Mouse (Mus musculus) liver, embryonic 11.5 days (tissue): ENCODE measurements at regions not wholly inside any gene's neighbourhood (a gene's known extent, or its start where the extent isn't known, plus 50 kb on each side); places are given as distances from the start of the nearest gene placed in this dataset.
"Not testable (repeated sequence)": the region's sequence is repeated elsewhere in the genome, so short reads cannot be mapped to it uniquely, and the experiment has no call there.

ENCODE experiments used
- ATAC-seq: fragments of 200-750 bp; cut with Nextera tagmentation; replicated peaks from 2 replicates; pipeline ENCODE4 v1.8.0; 2017; ENCODE audit warnings: moderate number of reproducible peaks, mild to moderate bottlenecking, moderate TSS enrichment, moderate library complexity; ENCODE audit not compliant: low FRiP score
- DNase-seq: peaks from one replicate; pipeline ENCODE4 v3.0.0-alpha.2; 2017; ENCODE audit warnings: low spot score
- H3K27ac ChIP-seq: fragments of 300-500 bp; sonication (generic); 2 replicates; pipeline ENCODE4 v1.5.1; 2014; ENCODE audit warnings: mild to moderate bottlenecking, low read depth, low read length, control low read depth
- H3K27me3 ChIP-seq: fragments of 300-500 bp; sonication (generic); replicated peaks from 2 replicates; pipeline ENCODE4 v1.6.1; 2014; ENCODE audit warnings: low read length, mixed read lengths; ENCODE audit not compliant: control insufficient read depth, insufficient read depth
- H3K36me3 ChIP-seq: fragments of 300-500 bp; sonication (generic); 2 replicates; pipeline ENCODE4 v1.6.1; 2014; ENCODE audit warnings: mild to moderate bottlenecking, low read length, moderate library complexity, mixed read lengths; ENCODE audit not compliant: control insufficient read depth, insufficient read depth
- H3K4me1 ChIP-seq: fragments of 300-500 bp; sonication (generic); replicated peaks from 2 replicates; pipeline ENCODE4 v1.6.1; 2014; ENCODE audit warnings: low read length, mixed read lengths; ENCODE audit not compliant: control insufficient read depth, insufficient read depth
- H3K4me2 ChIP-seq: fragments of 300-500 bp; sonication (generic); 2 replicates; pipeline ENCODE4 v1.6.1; 2014; ENCODE audit warnings: mild to moderate bottlenecking, control low read depth, moderate library complexity
- H3K4me3 ChIP-seq: fragments of 300-500 bp; sonication (generic); 2 replicates; pipeline ENCODE4 v1.5.1; 2014; ENCODE audit warnings: low read depth, low read length, control low read depth
- H3K9ac ChIP-seq: fragments of 300-500 bp; sonication (generic); 2 replicates; pipeline ENCODE4 v1.6.1; 2014; ENCODE audit warnings: low read depth, low read length, control low read depth
- H3K9me3 ChIP-seq: fragments of 300-500 bp; sonication (generic); 2 replicates; pipeline ENCODE4 v1.6.1; 2016; ENCODE audit warnings: low read length, inconsistent platforms, mixed read lengths; ENCODE audit not compliant: control insufficient read depth
- WGBS: fragments of 180-500 bp; shearing (Covaris S2); extraction: QIAGEN DNeasy Blood & Tissue Kit; methylation state at CpG from one replicate; pipeline ENCODE4 v1.1.7; 2014; 5-methylcytosine and 5-hydroxymethylcytosine counted together

- Histone ChIP-seq H3K4me1 (no peaks in the 10 kb centered on the region), H3K4me2 (no peak overlapping the region), H3K27me3 (no peaks in the 10 kb centered on the region), H3K4me3 (no peak overlapping the region), H3K36me3 (no peaks in the 10 kb centered on the region), H3K27ac (no peak overlapping the region), H3K9ac (no peak overlapping the region), H3K9me3 (no peaks in the 10 kb centered on the region)
- DNase-seq, result no peak
- no peak for ATAC-seq
- WGBS, result 52% methylated on average over 4 of the region's 4 CpGs
These were observed 288.2 kb downstream of the Hace1 start for GRCm38 (mm10) chr10:45865793-45866192.

- no peaks in the 10 kb centered on the region for H3K36me3 ChIP-seq
- H3K27me3 ChIP-seq, result no peaks in the 10 kb centered on the region
- ATAC-seq (no peak), DNase-seq (no peak)
- 55% methylated on average over 3 of the region's 3 CpGs for whole genome bisulfite sequencing
- H3K9ac ChIP-seq, result no peak overlapping the region
- H3K4me2 ChIP-seq, result no peak overlapping the region
- H3K27ac ChIP-seq, result no peak overlapping the region
- no peaks in the 10 kb centered on the region for H3K9me3 ChIP-seq
- H3K4me3 ChIP-seq, result no peak overlapping the region
- no peaks in the 10 kb centered on the region for H3K4me1 ChIP-seq
These were observed 289.2 kb downstream of the Hace1 start for GRCm38 (mm10) chr10:45866860-45867259.

- ATAC-seq, result no peak
These were observed 293.4 kb downstream of the Hace1 start for GRCm38 (mm10) chr10:45871028-45871427.

GRCm38 (mm10) chr10:45872007-45872890 lies 294.6 kb downstream of the Hace1 start:
- no peak for ATAC-seq
- WGBS, result 78% methylated on average over 4 of the region's 4 CpGs

More at GRCm38 (mm10) chr10:45871028-45871427, 293.4 kb downstream of the Hace1 start:
- Histone ChIP-seq H3K27ac (no peak overlapping the region), H3K9ac (no peak overlapping the region), H3K4me2 (no peak overlapping the region), H3K27me3 (no peaks in the 10 kb centered on the region), H3K4me1 (no peaks in the 10 kb centered on the region), H3K9me3 (no peaks in the 10 kb centered on the region), H3K36me3 (no peaks in the 10 kb centered on the region), H3K4me3 (no peak overlapping the region)
- no peak for DNase-seq
- WGBS, result 76% methylated on average over 4 of the region's 4 CpGs

GRCm38 (mm10) chr10:45873805-45874780 lies 296.5 kb downstream of the Hace1 start:
- H3K4me2 ChIP-seq, result no peak overlapping the region
- DNase-seq (no peak), ATAC-seq (no peak)
- 75% methylated on average over 14 of the region's 14 CpGs for WGBS
- H3K4me1 ChIP-seq, result no peaks in the 10 kb centered on the region
- no peak overlapping the region for H3K9ac ChIP-seq
- H3K27me3 ChIP-seq, result no peaks in the 10 kb centered on the region
- H3K27ac ChIP-seq, result no peak overlapping the region
- no peaks in the 10 kb centered on the region for H3K36me3 ChIP-seq
- H3K4me3 ChIP-seq, result no peak overlapping the region
- no peaks in the 10 kb centered on the region for H3K9me3 ChIP-seq

More at GRCm38 (mm10) chr10:45872007-45872890, 294.6 kb downstream of the Hace1 start:
- Histone ChIP-seq H3K27ac (no peak overlapping the region), H3K4me3 (no peak overlapping the region), H3K4me2 (no peak overlapping the region), H3K9ac (no peak overlapping the region), H3K27me3 (no peaks in the 10 kb centered on the region), H3K36me3 (no peaks in the 10 kb centered on the region), H3K4me1 (no peaks in the 10 kb centered on the region), H3K9me3 (no peaks in the 10 kb centered on the region)
- DNase-seq, result no peak

- DNase-seq, H3K27me3 ChIP-seq: not testable (repeated sequence)
- WGBS, result 91% methylated on average over 20 of the region's 20 CpGs
These were observed 297.7 kb downstream of the Hace1 start for GRCm38 (mm10) chr10:45875287-45875686.

GRCm38 (mm10) chr10:45883745-45884144 lies 306.1 kb downstream of the Hace1 start:
- no peaks in the 10 kb centered on the region for H3K4me1 ChIP-seq
- H3K9me3 ChIP-seq, result no peaks in the 10 kb centered on the region
- no peak overlapping the region for H3K4me2 ChIP-seq
- 89% methylated on average over 1 of the region's 1 CpGs for WGBS
- no peak overlapping the region for H3K27ac ChIP-seq
- ATAC-seq (no peak), DNase-seq (no peak)
- no peak overlapping the region for H3K9ac ChIP-seq
- no peak overlapping the region for H3K4me3 ChIP-seq
- no peaks in the 10 kb centered on the region for H3K27me3 ChIP-seq
- H3K36me3 ChIP-seq, result no peaks in the 10 kb centered on the region

More at GRCm38 (mm10) chr10:45875287-45875686, 297.7 kb downstream of the Hace1 start:
- not testable (repeated sequence) for H3K27ac ChIP-seq, H3K4me3 ChIP-seq, ATAC-seq, H3K4me1 ChIP-seq, H3K4me2 ChIP-seq, H3K9ac ChIP-seq, H3K36me3 ChIP-seq, H3K9me3 ChIP-seq

- no peak for DNase-seq
- ATAC-seq, result no peak
- no peaks in the 10 kb centered on the region for H3K27me3 ChIP-seq
- no peaks in the 10 kb centered on the region for H3K9me3 ChIP-seq
- H3K4me1 ChIP-seq, result no peaks in the 10 kb centered on the region
- WGBS, result 73% methylated on average over 2 of the region's 2 CpGs
- H3K9ac ChIP-seq, result no peak overlapping the region
- H3K27ac ChIP-seq, result no peak overlapping the region
- no peaks in the 10 kb centered on the region for H3K36me3 ChIP-seq
- H3K4me2 ChIP-seq, result no peak overlapping the region
- no peak overlapping the region for H3K4me3 ChIP-seq
These were observed 309.0 kb downstream of the Hace1 start for GRCm38 (mm10) chr10:45886636-45887035.
